Mouse (Mus musculus) brain, embryonic 14.5 days (tissue): ENCODE measurements at regions not wholly inside any gene's neighbourhood (a gene's known extent, or its start where the extent isn't known, plus 50 kb on each side); places are given as distances from the start of the nearest gene placed in this dataset.

Experiments used
- DNase-seq: peaks from one replicate; pipeline ENCODE4 v3.0.0-alpha.2; 2011; ENCODE audit warnings: low read depth
- CTCF ChIP-seq: fragments of 200-500 bp; IDR thresholded peaks from 2 replicates; pipeline ENCODE4 v1.5.1; 2012; ENCODE audit warnings: inconsistent platforms, mild to moderate bottlenecking, moderate library complexity, borderline replicate concordance; ENCODE audit not compliant: insufficient read depth, insufficient read length; ENCODE audit errors: extremely low read depth
- POLR2A ChIP-seq: fragments of 200-500 bp; IDR thresholded peaks from 2 replicates; pipeline ENCODE4 v1.6.1; 2012; ENCODE audit warnings: mild to moderate bottlenecking, inconsistent platforms, borderline replicate concordance; ENCODE audit not compliant: poor library complexity, insufficient read depth, insufficient read length, severe bottlenecking; ENCODE audit errors: extremely low read depth

DNA sequence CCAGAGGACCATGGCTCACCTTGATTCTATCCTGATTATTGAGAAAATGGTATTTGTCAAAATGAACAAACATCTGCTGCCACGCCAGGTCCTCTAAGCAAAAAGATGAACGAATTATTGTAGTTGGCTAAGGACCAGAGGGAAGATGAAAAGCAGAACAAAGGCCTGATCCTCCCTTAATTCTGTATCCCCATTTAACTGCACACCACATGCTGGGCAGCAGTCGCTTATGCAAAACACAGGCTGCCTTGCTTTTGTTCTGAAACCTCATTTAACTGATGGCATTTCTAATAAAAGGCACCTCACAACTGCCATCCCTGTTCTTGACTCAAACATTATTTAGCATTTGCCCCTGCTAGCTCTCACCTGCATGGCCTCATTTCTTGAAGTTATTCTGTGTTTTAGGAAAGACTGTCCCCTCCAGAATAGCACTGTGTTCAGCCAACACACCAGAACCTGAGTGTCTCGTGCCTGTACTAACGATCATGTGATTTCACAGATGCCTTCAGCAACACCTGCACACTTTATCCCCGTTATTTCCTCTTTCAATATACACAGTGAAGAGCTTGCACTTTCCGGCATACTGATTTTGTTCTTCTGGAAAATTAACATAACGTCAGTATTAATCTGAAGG is 220.4 kb downstream of the Lipi start:
- peak; percentile 60 for DNase-seq

DNA sequence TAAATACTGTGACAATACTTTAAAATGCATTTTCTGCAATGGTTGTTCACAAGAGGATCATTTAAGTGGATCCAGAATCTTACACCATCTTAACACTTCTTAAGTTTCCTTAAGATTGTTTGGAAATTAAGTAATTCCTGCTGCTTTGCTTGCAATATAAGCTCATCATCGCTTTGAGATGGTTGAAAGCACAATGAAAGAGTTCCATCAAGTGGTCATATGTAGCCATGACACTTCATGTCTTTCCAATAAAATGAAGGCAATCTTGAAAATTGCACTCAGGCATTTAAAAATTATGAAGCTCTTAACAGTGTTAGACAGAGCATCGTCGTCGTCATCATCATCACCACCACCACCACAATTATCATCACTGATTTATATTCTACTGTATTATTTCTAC is 223.8 kb downstream of the Lipi start:
- no peak for TF ChIP-seq POLR2A
- TF ChIP-seq CTCF, result peak; percentile 11; the same call in 1 of the 2 replicates
- DNase-seq, result peak; percentile 65

More for the DNA sequence above, 220.4 kb downstream of the Lipi start:
- TF ChIP-seq POLR2A (no peak), CTCF (no peak)

GRCm38 (mm10) chr16:75360791-75361190 is 225.1 kb downstream of the Lipi start:
- DNase-seq, result no peak
- TF ChIP-seq POLR2A (no peak), CTCF (no peak)

GRCm38 (mm10) chr16:75353394-75353793 is 232.5 kb downstream of the Lipi start:
- DNase-seq, result no peak
- no peak for TF ChIP-seq CTCF
- no peak for TF ChIP-seq POLR2A

GRCm38 (mm10) chr16:75344201-75344927 is 241.5 kb downstream of the Lipi start:
- no peak for DNase-seq
- TF ChIP-seq POLR2A (no peak), CTCF (no peak)

DNA sequence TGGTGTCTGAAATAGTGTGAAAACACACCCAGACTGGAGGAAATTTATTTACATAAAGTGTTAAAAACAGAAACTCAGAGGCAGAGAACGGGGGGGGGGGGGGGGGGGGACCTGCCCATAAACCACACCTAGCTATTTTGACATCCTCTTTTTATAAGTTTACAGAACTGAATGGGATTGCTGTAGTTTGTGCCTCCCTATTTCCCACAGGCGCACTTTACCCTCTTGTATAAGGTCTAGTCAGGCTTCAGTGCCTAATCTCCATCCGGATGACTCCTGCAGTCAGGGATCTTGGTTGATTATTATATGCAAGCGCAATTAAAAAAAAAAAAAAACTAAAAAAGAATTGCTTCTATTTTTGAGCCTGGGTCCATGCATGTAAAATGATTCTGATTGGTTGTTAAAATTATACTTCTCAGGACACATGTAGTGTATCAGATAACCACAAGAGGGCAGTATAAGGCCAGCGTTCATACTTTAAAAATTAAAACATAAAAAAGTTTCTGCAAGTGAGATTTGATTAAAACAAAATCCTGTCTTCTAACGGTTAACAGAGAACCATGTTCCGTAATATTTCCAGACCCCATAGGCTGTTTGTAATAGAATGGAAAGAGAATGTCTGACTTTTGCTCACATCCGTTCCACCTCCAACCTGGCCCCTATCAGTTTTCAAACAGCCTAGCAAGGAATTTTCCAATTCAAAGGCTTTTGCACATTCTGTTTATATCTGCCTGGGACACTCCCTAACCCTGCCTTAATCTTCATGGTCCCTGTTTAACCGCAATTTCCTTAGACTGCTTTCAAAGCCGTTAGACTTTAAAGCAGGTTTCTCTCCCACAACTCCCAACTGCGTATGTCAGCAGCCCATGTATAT is 242.6 kb downstream of the Lipi start:
- peak; percentile 52 for DNase-seq
- TF ChIP-seq CTCF, result no peak
- TF ChIP-seq POLR2A, result no peak

- DNase-seq, result no peak
These were observed 251.6 kb downstream of the Lipi start for GRCm38 (mm10) chr16:75334228-75334627.

DNA sequence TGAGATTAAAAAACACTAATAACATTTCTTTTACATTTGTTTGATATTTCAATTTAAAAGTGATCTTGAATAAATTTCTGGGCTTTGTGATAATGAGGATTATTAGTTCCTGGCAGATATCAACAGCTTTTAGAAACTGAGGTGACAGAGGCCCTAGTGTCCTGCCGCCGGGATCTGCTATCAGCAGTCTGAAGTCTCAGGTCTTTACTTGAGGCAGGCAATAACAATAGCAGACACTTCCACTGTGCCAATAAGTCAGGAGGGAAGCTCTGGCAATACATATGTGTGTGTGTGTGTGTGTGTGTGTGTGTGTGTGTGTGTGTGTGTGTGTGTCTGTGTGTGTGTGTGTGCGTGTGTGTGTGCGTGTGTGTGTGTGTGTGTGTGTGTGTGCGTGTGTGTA is 252.1 kb downstream of the Lipi start:
- DNase-seq, result no peak
- TF ChIP-seq CTCF, result no peak
- TF ChIP-seq POLR2A, result no peak

More at GRCm38 (mm10) chr16:75334228-75334627, 251.6 kb downstream of the Lipi start:
- no peak for TF ChIP-seq POLR2A
- TF ChIP-seq CTCF, result no peak

- TF ChIP-seq CTCF (no peak), POLR2A (no peak)
These were observed 253.0 kb downstream of the Lipi start for GRCm38 (mm10) chr16:75332853-75333252.

DNA sequence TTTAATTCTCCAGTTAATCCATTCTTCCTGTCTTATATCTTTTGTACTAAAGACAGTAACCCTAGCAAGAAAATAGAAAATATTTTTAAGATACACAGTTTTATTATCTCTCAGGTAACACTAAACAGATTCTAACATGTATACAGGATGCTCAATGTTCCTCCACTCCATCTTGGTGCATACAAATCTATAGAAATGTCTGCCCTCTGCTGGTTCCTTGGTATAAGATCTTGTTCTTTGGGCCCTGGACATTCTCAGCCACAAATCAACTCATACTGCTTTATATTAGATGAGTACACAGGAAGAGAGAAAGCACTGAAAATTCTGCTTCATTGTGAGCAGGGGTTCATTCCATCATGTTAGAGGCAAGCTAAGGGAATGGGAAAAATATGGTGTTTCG is 260.6 kb downstream of the Lipi start:
- peak; percentile 36; the same call in 1 of the 2 replicates for TF ChIP-seq CTCF
- TF ChIP-seq POLR2A, result no peak
- peak; percentile 78 for DNase-seq

More at GRCm38 (mm10) chr16:75332853-75333252, 253.0 kb downstream of the Lipi start:
- no peak for DNase-seq

GRCm38 (mm10) chr16:75304743-75305142 is 281.1 kb downstream of the Lipi start:
- TF ChIP-seq POLR2A (no peak), CTCF (no peak)

GRCm38 (mm10) chr16:75297416-75297815 is 288.4 kb downstream of the Lipi start:
- DNase-seq, result no peak
- TF ChIP-seq CTCF (no peak), POLR2A (no peak)

More at GRCm38 (mm10) chr16:75304743-75305142, 281.1 kb downstream of the Lipi start:
- no peak for DNase-seq
